Mouse (Mus musculus): ENCODE results near the gene Ppt2.

- TF ChIP-seq CTCF (IDR thresholded peaks at IDR 0.05; ENCODE audit: control insufficient read depth, insufficient read depth, insufficient read length) (no peak), MAX (IDR thresholded peaks at IDR 0.05) (no peak), CEBPB (IDR thresholded peaks at IDR 0.05; ENCODE audit: low read depth) (no peak)
Observed at GRCm38 (mm10) chr17:34654392-34654791, 26.1 kb upstream of the Ppt2 start.

Measured in C2C12 (cell line).